Mouse (Mus musculus) myocyte (in vitro differentiated cells): ENCODE measurements around the gene Gm44596. TPM values are rescaled to one million over a fixed set of nuclear protein-coding genes. Genes with fewer than 3 reads are reported as not detected.

ENCODE experiments used
- H3K27me3 ChIP-seq: one replicate; pipeline ENCODE4 v1.6.1; 2011; ENCODE audit not compliant: control insufficient read depth, insufficient read depth, insufficient read length
- H3K36me3 ChIP-seq: one replicate; pipeline ENCODE4 v1.6.1; 2011; ENCODE audit not compliant: control insufficient read depth, insufficient read depth
- H3K4me2 ChIP-seq: one replicate; pipeline ENCODE4 v1.6.1; 2011; ENCODE audit warnings: low read depth, control low read depth
- H3K4me3 ChIP-seq: one replicate; pipeline ENCODE4 v1.5.1; 2011; ENCODE audit warnings: mild to moderate bottlenecking, control low read depth, moderate library complexity
- H3K79me2 ChIP-seq: one replicate; pipeline ENCODE4 v1.6.1; 2011; ENCODE audit not compliant: control insufficient read depth, insufficient read depth
- H3ac ChIP-seq: one replicate; pipeline ENCODE4 v1.6.1; 2011; ENCODE audit not compliant: control insufficient read depth, insufficient read length
- CEBPB ChIP-seq: IDR thresholded peaks from 2 replicates; pipeline ENCODE4 v1.6.1; 2011; ENCODE audit warnings: mild to moderate bottlenecking, moderate library complexity; ENCODE audit not compliant: poor library complexity, insufficient read depth, severe bottlenecking
- E2F4 ChIP-seq: IDR thresholded peaks from one replicate; pipeline ENCODE4 v1.6.1; 2011; ENCODE audit warnings: mild to moderate bottlenecking, control low read depth, moderate library complexity; ENCODE audit not compliant: insufficient read depth
- MAX ChIP-seq: IDR thresholded peaks from one replicate; pipeline ENCODE4 v1.6.1; 2011; ENCODE audit warnings: low read depth, mild to moderate bottlenecking, control low read depth
- MYOD1 ChIP-seq, 3 experiments: IDR thresholded peaks; one replicate each; pipeline ENCODE4 v1.6.1; 2011; ENCODE audit warnings: control low read depth in 2 of 3, low read depth in 2 of 3, mild to moderate bottlenecking in 2 of 3, moderate library complexity in 1 of 3; ENCODE audit not compliant: insufficient read length in 2 of 3, control insufficient read depth in 1 of 3
- MYOG ChIP-seq, 3 experiments: IDR thresholded peaks; one replicate each; pipeline ENCODE4 v1.6.1; 2011; ENCODE audit warnings: control low read depth in 2 of 3, low read depth in 2 of 3, mild to moderate bottlenecking in 2 of 3; ENCODE audit not compliant: insufficient read length in 2 of 3, control insufficient read depth in 1 of 3, insufficient read depth in 1 of 3
- POLR2A ChIP-seq: IDR thresholded peaks from one replicate; pipeline ENCODE4 v1.6.1; 2011; ENCODE audit warnings: low read depth, mild to moderate bottlenecking, control low read depth, moderate library complexity; ENCODE audit not compliant: insufficient read length
- POLR2AphosphoS2 ChIP-seq: IDR thresholded peaks from one replicate; pipeline ENCODE4 v1.6.1; 2011; ENCODE audit warnings: low read depth, control low read depth; ENCODE audit not compliant: insufficient read length
- REST ChIP-seq: IDR thresholded peaks from one replicate; pipeline ENCODE4 v1.6.1; 2011; ENCODE audit warnings: mild to moderate bottlenecking, control low read depth, moderate library complexity; ENCODE audit not compliant: insufficient read depth, insufficient read length
- SRF ChIP-seq: IDR thresholded peaks from one replicate; pipeline ENCODE4 v1.6.1; 2011; ENCODE audit warnings: low read depth; ENCODE audit not compliant: control insufficient read depth, insufficient read length
- TCF12 ChIP-seq: IDR thresholded peaks from one replicate; pipeline ENCODE4 v1.6.1; 2011; ENCODE audit warnings: mild to moderate bottlenecking, control low read depth; ENCODE audit not compliant: poor library complexity, insufficient read depth, severe bottlenecking
- TCF3 ChIP-seq: IDR thresholded peaks from one replicate; pipeline ENCODE4 v1.6.1; 2011; ENCODE audit warnings: low read depth, control low read depth; ENCODE audit not compliant: insufficient read length
- USF1 ChIP-seq: IDR thresholded peaks from one replicate; pipeline ENCODE4 v1.6.1; 2011; ENCODE audit warnings: low read depth, mild to moderate bottlenecking, control low read depth, moderate library complexity
- polyA plus RNA-seq: library from polyadenylated mRNA; unstranded; fragments of >200 nt; fragmentation: generic; extraction: Trizol; gene quantifications from one replicate; pipeline ENCODE4 v1.2.1, GENCODE M21; 2012; ENCODE audit warnings: missing spikeins

Gene Gm44596
- polyA plus RNA-seq, 1 experiment = not detected

GRCm38 (mm10) chr6:128427571-128427970 is 52.3 kb downstream of the Gm44596 start:
- Histone ChIP-seq H3K79me2 (peaks cover 15% of the 10 kb centered on the region), H3K36me3 (peaks cover 24% of the 10 kb centered on the region), H3K4me3 (no peak overlapping the region), H3K4me2 (no peak overlapping the region), H3K27me3 (no peaks in the 10 kb centered on the region), H3ac (no peak overlapping the region)
- TF ChIP-seq TCF3 (no peak), SRF (no peak)

GRCm38 (mm10) chr6:128429300-128429699 is 54.0 kb downstream of the Gm44596 start:
- no peak overlapping the region for H3ac ChIP-seq
- no peak for TF ChIP-seq USF1
- no peak for TF ChIP-seq MYOG (IDR thresholded peaks at IDR 0.05; ENCODE audit: control insufficient read depth in 1 of 3, insufficient read depth in 1 of 3, insufficient read length in 2 of 3, low read depth in 2 of 3)
- no peak for TF ChIP-seq POLR2AphosphoS2
- no peak for TF ChIP-seq TCF3
- no peaks in the 10 kb centered on the region for H3K79me2 ChIP-seq
- H3K36me3 ChIP-seq = peaks cover 37% of the 10 kb centered on the region
- no peak overlapping the region for H3K4me2 ChIP-seq
- H3K27me3 ChIP-seq = no peaks in the 10 kb centered on the region
- H3K4me3 ChIP-seq = no peak overlapping the region

- H3K79me2 ChIP-seq = no peaks in the 10 kb centered on the region
- H3K27me3 ChIP-seq = no peaks in the 10 kb centered on the region
- H3ac ChIP-seq = no peak overlapping the region
- no peak overlapping the region for H3K4me2 ChIP-seq
- peaks cover 42% of the 10 kb centered on the region for H3K36me3 ChIP-seq
- TF ChIP-seq TCF3 (no peak), POLR2AphosphoS2 (no peak), E2F4 (no peak), TCF12 (no peak), POLR2A (no peak), MYOG (IDR thresholded peaks at IDR 0.05; ENCODE audit: control insufficient read depth in 1 of 3, insufficient read depth in 1 of 3, insufficient read length in 2 of 3, low read depth in 2 of 3) (no peak), MAX (no peak), MYOD1 (IDR thresholded peaks at IDR 0.05; ENCODE audit: control insufficient read depth in 1 of 3, insufficient read length in 2 of 3, low read depth in 2 of 3) (no peak), USF1 (no peak), CEBPB (no peak), REST (no peak)
- no peak overlapping the region for H3K4me3 ChIP-seq
These were observed 54.5 kb downstream of the Gm44596 start for GRCm38 (mm10) chr6:128429826-128430225.

GRCm38 (mm10) chr6:128432356-128432915 is 57.1 kb downstream of the Gm44596 start:
- Histone ChIP-seq H3K79me2 (peaks cover 17% of the 10 kb centered on the region), H3ac (no peak overlapping the region), H3K4me3 (no peak overlapping the region), H3K27me3 (no peaks in the 10 kb centered on the region), H3K4me2 (no peak overlapping the region), H3K36me3 (peaks cover 52% of the 10 kb centered on the region)
- TF ChIP-seq CEBPB (no peak), SRF (no peak), E2F4 (no peak), POLR2A (no peak), MYOD1 (IDR thresholded peaks at IDR 0.05; ENCODE audit: control insufficient read depth in 1 of 3, insufficient read length in 2 of 3, low read depth in 2 of 3) (no peak), TCF12 (no peak), POLR2AphosphoS2 (no peak), MAX (no peak), TCF3 (no peak), MYOG (IDR thresholded peaks at IDR 0.05; ENCODE audit: control insufficient read depth in 1 of 3, insufficient read depth in 1 of 3, insufficient read length in 2 of 3, low read depth in 2 of 3) (no peak), USF1 (no peak), REST (no peak)

GRCm38 (mm10) chr6:128433566-128433965 is 58.3 kb downstream of the Gm44596 start:
- Histone ChIP-seq H3ac (no peak overlapping the region), H3K79me2 (peaks cover 23% of the 10 kb centered on the region), H3K4me2 (no peak overlapping the region), H3K27me3 (no peaks in the 10 kb centered on the region), H3K4me3 (no peak overlapping the region), H3K36me3 (peaks cover 52% of the 10 kb centered on the region)
- TF ChIP-seq MYOD1 (IDR thresholded peaks at IDR 0.05; ENCODE audit: control insufficient read depth in 1 of 3, insufficient read length in 2 of 3, low read depth in 2 of 3) (no peak), TCF3 (no peak), SRF (no peak), TCF12 (no peak), MAX (no peak), E2F4 (no peak), REST (no peak), USF1 (no peak), MYOG (IDR thresholded peaks at IDR 0.05; ENCODE audit: control insufficient read depth in 1 of 3, insufficient read depth in 1 of 3, insufficient read length in 2 of 3, low read depth in 2 of 3) (no peak)
